Mouse (Mus musculus): ENCODE results near the gene Unc13b.

- TF ChIP-seq CTCF (IDR thresholded peaks at IDR 0.05; ENCODE audit: low read depth) (peak; percentile 95), EP300 (IDR thresholded peaks at IDR 0.05; ENCODE audit: low read depth) (peak; percentile 54; the same call in 1 of the 2 replicates)
Measured at GRCm38 (mm10) chr4:43025084-43025960, 33.4 kb upstream of the Unc13b start, which contains the start of gene Pigo.

Measured in liver, postnatal 0 days (tissue).